Mouse (Mus musculus) stomach, postnatal 0 days (tissue): ENCODE data around the gene Cd244a. TPM values are rescaled to one million over a fixed set of nuclear protein-coding genes. Genes with fewer than 3 reads are reported as not detected.

Experiments used
- ATAC-seq: fragments of 200-750 bp; cut with Nextera tagmentation; 2 replicates; pipeline ENCODE4 v1.8.0; 2017; ENCODE audit not compliant: low FRiP score, low TSS enrichment
- DNase-seq: peaks from one replicate; pipeline ENCODE4 v3.0.0-alpha.2; 2016; ENCODE audit warnings: low spot score
- H3K27ac ChIP-seq: fragments of 300-500 bp; sonication (generic); replicated peaks from 2 replicates; pipeline ENCODE4 v1.5.1; 2014; ENCODE audit warnings: mild to moderate bottlenecking, control low read depth
- H3K27me3 ChIP-seq: fragments of 300-500 bp; sonication (generic); 2 replicates; pipeline ENCODE4 v1.6.1; 2014; ENCODE audit warnings: low read length; ENCODE audit not compliant: control insufficient read depth, insufficient read depth
- H3K36me3 ChIP-seq: fragments of 300-500 bp; sonication (generic); 2 replicates; pipeline ENCODE4 v1.6.1; 2014; ENCODE audit warnings: low read length, mixed read lengths; ENCODE audit not compliant: control insufficient read depth, insufficient read depth
- H3K4me1 ChIP-seq: fragments of 300-500 bp; sonication (generic); replicated peaks from 2 replicates; pipeline ENCODE4 v1.6.1; 2014; ENCODE audit warnings: antibody characterized with exemption; ENCODE audit not compliant: control insufficient read depth, insufficient read depth
- H3K4me2 ChIP-seq: fragments of 300-500 bp; sonication (generic); replicated peaks from 2 replicates; pipeline ENCODE4 v1.6.1; 2014; ENCODE audit warnings: low read depth, mild to moderate bottlenecking, control low read depth, moderate library complexity
- H3K4me3 ChIP-seq: fragments of 300-500 bp; sonication (generic); 2 replicates; pipeline ENCODE4 v1.5.1; 2014; ENCODE audit warnings: low read depth, low read length, control low read depth
- H3K9ac ChIP-seq: fragments of 300-500 bp; sonication (generic); 2 replicates; pipeline ENCODE4 v1.6.1; 2014; ENCODE audit warnings: mild to moderate bottlenecking, low read length, control low read depth, mixed read lengths
- H3K9me3 ChIP-seq: fragments of 300-500 bp; sonication (generic); 2 replicates; pipeline ENCODE4 v1.6.1; 2016; ENCODE audit warnings: low read length; ENCODE audit not compliant: control insufficient read depth
- CTCF ChIP-seq: IDR thresholded peaks from 2 replicates; pipeline ENCODE4 v1.5.1; 2016; ENCODE audit warnings: antibody characterized with exemption, low read depth, mild to moderate bottlenecking, moderate library complexity
- EP300 ChIP-seq: optimal IDR thresholded peaks from 2 replicates; pipeline ENCODE3; 2016; ENCODE audit warnings: antibody characterized with exemption
- WGBS: fragments of 180-500 bp; shearing (Covaris S2); extraction: QIAGEN DNeasy Blood & Tissue Kit; methylation state at CpG from one replicate; pipeline ENCODE4 v1.1.7; 2014; 5-methylcytosine and 5-hydroxymethylcytosine counted together
- polyA plus RNA-seq: library from polyadenylated mRNA; unstranded; fragments of >200 nt; fragmentation: Nextera tagmentation; extraction: Ambion mirVana; gene quantifications from 2 replicates; pipeline ENCODE4 v1.2.1, GENCODE M21; 2015

Cd244a gene
- polyA plus RNA-seq, 1 experiment from 2014 or later: 0.33 TPM

GRCm38 (mm10) chr1:171584584-171584983, 25.6 kb downstream of the Cd244a start:
- H3K9ac ChIP-seq: no peak overlapping the region
- WGBS: 81% methylated on average over 2 of the region's 2 CpGs
- no peak for ATAC-seq
- H3K4me2 ChIP-seq: no peak overlapping the region
- no peak for TF ChIP-seq EP300
- no peak for TF ChIP-seq CTCF
- DNase-seq: no peak
- H3K9me3 ChIP-seq: no peaks in the 10 kb centered on the region
- H3K36me3 ChIP-seq: no peaks in the 10 kb centered on the region
- H3K27me3 ChIP-seq: no peaks in the 10 kb centered on the region
- no peak overlapping the region for H3K27ac ChIP-seq
- H3K4me3 ChIP-seq: no peak overlapping the region
- H3K4me1 ChIP-seq: no peaks in the 10 kb centered on the region

- WGBS: 86% methylated on average over 3 of the region's 3 CpGs
- Histone ChIP-seq H3K4me1 (no peaks in the 10 kb centered on the region), H3K9me3 (no peaks in the 10 kb centered on the region), H3K9ac (no peak overlapping the region), H3K4me2 (no peak overlapping the region), H3K27me3 (no peaks in the 10 kb centered on the region), H3K36me3 (no peaks in the 10 kb centered on the region), H3K4me3 (no peak overlapping the region), H3K27ac (no peak overlapping the region)
- TF ChIP-seq EP300 (no peak), CTCF (no peak)
- DNase-seq (no peak), ATAC-seq (no peak)
Measured at GRCm38 (mm10) chr1:171604686-171605085, 45.7 kb downstream of the Cd244a start.

GRCm38 (mm10) chr1:171606656-171607055, 47.7 kb downstream of the Cd244a start:
- Histone ChIP-seq H3K27me3 (no peaks in the 10 kb centered on the region), H3K4me1 (no peaks in the 10 kb centered on the region), H3K4me3 (no peak overlapping the region), H3K9me3 (no peaks in the 10 kb centered on the region), H3K9ac (no peak overlapping the region), H3K27ac (no peak overlapping the region), H3K4me2 (no peak overlapping the region), H3K36me3 (no peaks in the 10 kb centered on the region)
- ATAC-seq (no peak), DNase-seq (no peak)
- 65% methylated on average over 3 of the region's 3 CpGs for WGBS
- TF ChIP-seq CTCF (no peak), EP300 (no peak)

GRCm38 (mm10) chr1:171607176-171607575, 48.2 kb downstream of the Cd244a start, which contains the start of gene Ly9:
Gene Ly9 (minus strand): TSS chr1:171607410.
- Histone ChIP-seq H3K27ac (no peak within 1 kb of the TSS), H3K4me3 (no peak within 1 kb of the TSS), H3K9me3 (no peaks in the 10 kb centered on the region), H3K4me2 (no peak within 1 kb of the TSS), H3K9ac (no peak within 1 kb of the TSS), H3K36me3 (no peaks in the 10 kb centered on the region), H3K4me1 (no peaks in the 10 kb centered on the region), H3K27me3 (no peaks in the 10 kb centered on the region)
- ATAC-seq: no peak
- no peak for DNase-seq
- no peak for TF ChIP-seq CTCF
- TF ChIP-seq EP300: no peak
- 74% methylated on average over 9 of the region's 9 CpGs for WGBS

- 97% methylated on average over 2 of the region's 2 CpGs for WGBS
Measured at GRCm38 (mm10) chr1:171610026-171610425, 51.0 kb downstream of the Cd244a start.

GRCm38 (mm10) chr1:171610781-171611180, 51.8 kb downstream of the Cd244a start:
- no peak overlapping the region for H3K4me2 ChIP-seq
- no peaks in the 10 kb centered on the region for H3K4me1 ChIP-seq
- H3K27me3 ChIP-seq: no peaks in the 10 kb centered on the region
- WGBS: 38% methylated on average over 1 of the region's 1 CpGs
- H3K27ac ChIP-seq: no peak overlapping the region
- no peak overlapping the region for H3K9ac ChIP-seq
- TF ChIP-seq CTCF (peak; percentile 53), EP300 (no peak)
- ATAC-seq: no peak
- H3K36me3 ChIP-seq: no peaks in the 10 kb centered on the region
- no peaks in the 10 kb centered on the region for H3K9me3 ChIP-seq
- H3K4me3 ChIP-seq: no peak overlapping the region
- DNase-seq: no peak

More at GRCm38 (mm10) chr1:171610026-171610425, 51.0 kb downstream of the Cd244a start:
- no peaks in the 10 kb centered on the region for H3K4me1 ChIP-seq
- no peaks in the 10 kb centered on the region for H3K9me3 ChIP-seq
- TF ChIP-seq EP300 (no peak), CTCF (peak; percentile 48)
- ATAC-seq: no peak
- no peak overlapping the region for H3K4me2 ChIP-seq
- H3K9ac ChIP-seq: no peak overlapping the region
- no peaks in the 10 kb centered on the region for H3K27me3 ChIP-seq
- no peak overlapping the region for H3K4me3 ChIP-seq
- no peak overlapping the region for H3K27ac ChIP-seq
- DNase-seq: no peak
- no peaks in the 10 kb centered on the region for H3K36me3 ChIP-seq
